Mouse (Mus musculus) neural tube, embryonic 12.5 days (tissue): ENCODE results near the gene Crebzf. TPM values are rescaled to one million over a fixed set of nuclear protein-coding genes. Genes with fewer than 3 reads are reported as not detected.

Experiments
- ATAC-seq: fragments of 200-750 bp; cut with Nextera tagmentation; 2 replicates; pipeline ENCODE4 v1.8.0; 2017; ENCODE audit warnings: low read depth, mild to moderate bottlenecking, moderate TSS enrichment, moderate library complexity; ENCODE audit not compliant: low FRiP score
- H3K27ac ChIP-seq: fragments of 300-500 bp; sonication (generic); 2 replicates; pipeline ENCODE4 v1.5.1; 2016
- H3K27me3 ChIP-seq: fragments of 300-500 bp; sonication (generic); replicated peaks from 2 replicates; pipeline ENCODE4 v1.6.1; 2016; ENCODE audit warnings: mild to moderate bottlenecking
- H3K36me3 ChIP-seq: fragments of 300-500 bp; sonication (generic); 2 replicates; pipeline ENCODE4 v1.6.1; 2016; ENCODE audit warnings: mild to moderate bottlenecking
- H3K4me1 ChIP-seq: fragments of 300-500 bp; sonication (generic); 2 replicates; pipeline ENCODE4 v1.6.1; 2016
- H3K4me2 ChIP-seq: fragments of 300-500 bp; sonication (generic); replicated peaks from 2 replicates; pipeline ENCODE4 v1.6.1; 2016; ENCODE audit warnings: mild to moderate bottlenecking
- H3K4me3 ChIP-seq: fragments of 300-500 bp; sonication (generic); 2 replicates; pipeline ENCODE4 v1.5.1; 2016
- H3K9ac ChIP-seq: fragments of 300-500 bp; sonication (generic); 2 replicates; pipeline ENCODE4 v1.6.1; 2016; ENCODE audit warnings: mild to moderate bottlenecking
- H3K9me3 ChIP-seq: fragments of 300-500 bp; sonication (generic); 2 replicates; pipeline ENCODE4 v1.6.1; 2016; ENCODE audit warnings: mild to moderate bottlenecking
- WGBS: fragments of 180-500 bp; shearing (Covaris S2); methylation state at CpG from one replicate; pipeline ENCODE4 v1.1.7; 2016; 5-methylcytosine and 5-hydroxymethylcytosine counted together
- polyA plus RNA-seq: library from polyadenylated mRNA; unstranded; fragments of >200 nt; fragmentation: Nextera tagmentation; extraction: Ambion mirVana; gene quantifications from 2 replicates; pipeline ENCODE4 v1.2.1, GENCODE M21; 2016

Gene Crebzf
- polyA plus RNA-seq: 57.6 and 64.9 TPM in 2 replicates

GRCm38 (mm10) chr7:90442518-90443080 lies at the start of gene Crebzf:
Crebzf (plus strand) TSS chr7:90442729.
- under 1% methylated on average over 54 of the region's 54 CpGs for WGBS
- no peaks in the 10 kb centered on the region for H3K27me3 ChIP-seq
- peak within 1 kb of the TSS; percentile 93 for H3K4me2 ChIP-seq
- peaks cover 9% of the 10 kb centered on the region for H3K4me1 ChIP-seq
- H3K36me3 ChIP-seq: peaks cover 3% of the 10 kb centered on the region; the same call in 1 of the 2 replicates
- no peaks in the 10 kb centered on the region for H3K9me3 ChIP-seq
- peak; percentile 95 for ATAC-seq
- peak within 1 kb of the TSS; percentile 99 for H3K9ac ChIP-seq
- H3K27ac ChIP-seq: peak within 1 kb of the TSS; percentile 98
- peak within 1 kb of the TSS; percentile 97 for H3K4me3 ChIP-seq

DNA sequence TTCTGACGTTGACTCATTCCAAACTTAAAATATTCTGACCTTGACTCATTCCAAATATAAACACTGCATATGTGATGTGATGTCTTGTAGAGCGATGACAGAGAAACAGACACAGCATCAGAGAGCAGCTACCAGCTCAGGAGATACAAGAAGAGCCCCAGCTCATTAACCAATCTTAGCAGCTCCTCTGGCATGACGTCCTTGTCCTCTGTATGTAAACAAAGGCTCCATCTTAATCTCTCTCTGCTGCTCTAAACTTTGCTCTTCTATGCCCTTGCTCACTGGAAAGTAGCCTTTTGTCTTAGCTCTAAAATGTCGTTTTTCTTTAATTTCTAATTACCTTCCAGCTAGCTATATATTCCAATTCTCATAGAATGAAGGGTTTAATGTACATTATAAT lies 47.5 kb upstream of the Crebzf start:
- Histone ChIP-seq H3K4me3 (no peak overlapping the region), H3K27ac (no peak overlapping the region), H3K4me1 (no peaks in the 10 kb centered on the region), H3K4me2 (no peak overlapping the region), H3K9ac (no peak overlapping the region), H3K9me3 (no peaks in the 10 kb centered on the region), H3K36me3 (no peaks in the 10 kb centered on the region), H3K27me3 (no peaks in the 10 kb centered on the region)
- no peak for ATAC-seq
- 75% methylated on average over 4 of the region's 4 CpGs for WGBS

- Histone ChIP-seq H3K27ac (no peak overlapping the region), H3K27me3 (no peaks in the 10 kb centered on the region), H3K9ac (no peak overlapping the region), H3K36me3 (no peaks in the 10 kb centered on the region), H3K9me3 (no peaks in the 10 kb centered on the region), H3K4me1 (no peaks in the 10 kb centered on the region), H3K4me2 (no peak overlapping the region), H3K4me3 (no peak overlapping the region)
- no peak for ATAC-seq
- WGBS: 65% methylated on average over 5 of the region's 5 CpGs
These were observed 46.6 kb upstream of the Crebzf start for GRCm38 (mm10) chr7:90395928-90396327.

GRCm38 (mm10) chr7:90409934-90410333 lies 32.6 kb upstream of the Crebzf start:
- no peak overlapping the region for H3K9ac ChIP-seq
- 50% methylated on average over 3 of the region's 3 CpGs for WGBS
- H3K4me2 ChIP-seq: no peak overlapping the region
- no peaks in the 10 kb centered on the region for H3K4me1 ChIP-seq
- no peaks in the 10 kb centered on the region for H3K36me3 ChIP-seq
- no peaks in the 10 kb centered on the region for H3K9me3 ChIP-seq
- no peak overlapping the region for H3K27ac ChIP-seq
- no peak overlapping the region for H3K4me3 ChIP-seq
- H3K27me3 ChIP-seq: no peaks in the 10 kb centered on the region
- peak; percentile 33; the same call in 1 of the 2 replicates for ATAC-seq

DNA sequence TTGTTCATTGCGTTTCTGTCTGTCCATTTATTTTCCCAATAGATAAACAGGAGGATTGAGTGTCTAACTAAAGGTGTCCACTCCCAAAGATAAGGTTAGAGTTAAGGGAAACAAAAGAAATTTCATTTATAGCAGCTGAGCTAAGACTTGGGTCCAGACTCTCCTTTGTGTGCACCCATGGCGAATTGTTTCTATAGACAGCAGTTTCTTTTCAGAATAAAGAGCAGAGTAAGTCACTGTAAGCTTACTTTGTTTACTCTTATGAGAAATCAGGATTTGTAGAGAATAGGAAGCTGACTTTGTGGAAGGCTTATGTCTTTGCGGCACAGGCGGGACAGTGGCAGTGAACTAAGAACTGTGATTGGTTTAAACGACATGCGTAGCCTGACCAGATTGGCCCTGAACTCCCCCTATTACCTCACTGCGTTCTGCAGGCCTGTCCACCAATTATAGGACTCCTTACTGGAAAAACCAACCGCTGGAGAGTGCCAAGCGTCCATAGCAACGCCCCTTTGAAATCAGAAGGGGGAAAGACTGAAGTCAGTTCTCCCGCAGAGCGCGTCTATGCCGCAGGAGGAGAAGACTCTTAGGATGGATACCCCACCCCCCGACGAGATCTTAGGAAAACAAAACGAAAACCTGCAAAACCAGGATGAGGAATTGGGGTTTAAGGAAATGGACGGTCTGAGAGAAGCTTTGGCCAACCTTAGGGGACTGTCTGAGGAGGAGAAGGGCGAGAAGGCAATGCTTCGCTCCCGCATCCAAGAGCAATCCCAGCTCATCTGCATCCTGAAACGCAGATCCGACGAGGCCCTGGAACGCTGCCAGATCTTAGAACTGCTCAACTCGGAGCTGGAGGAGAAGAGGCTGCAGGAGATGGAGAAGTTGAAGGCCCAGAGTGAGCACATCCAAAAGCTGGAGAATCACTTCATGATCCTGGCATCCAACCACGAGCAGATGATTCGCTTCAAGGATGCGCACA lies 16.2 kb upstream of the Crebzf start, which contains the start of gene Ccdc89:
TSS of gene Ccdc89 (plus strand) at position 558 of the 982 bp plus-strand sequence.
- peak within 1 kb of the TSS; percentile 31 for H3K4me3 ChIP-seq
- H3K4me2 ChIP-seq: peak within 1 kb of the TSS; percentile 73
- peak within 1 kb of the TSS; percentile 38; the same call in 1 of the 2 replicates for H3K9ac ChIP-seq
- H3K9me3 ChIP-seq: no peaks in the 10 kb centered on the region
- H3K36me3 ChIP-seq: no peaks in the 10 kb centered on the region
- peak; percentile 100 for ATAC-seq
- no peak within 1 kb of the TSS for H3K27ac ChIP-seq
- no peaks in the 10 kb centered on the region for H3K27me3 ChIP-seq
- peaks cover 4% of the 10 kb centered on the region; the same call in 1 of the 2 replicates for H3K4me1 ChIP-seq
- WGBS: 24% methylated on average over 29 of the region's 29 CpGs

DNA sequence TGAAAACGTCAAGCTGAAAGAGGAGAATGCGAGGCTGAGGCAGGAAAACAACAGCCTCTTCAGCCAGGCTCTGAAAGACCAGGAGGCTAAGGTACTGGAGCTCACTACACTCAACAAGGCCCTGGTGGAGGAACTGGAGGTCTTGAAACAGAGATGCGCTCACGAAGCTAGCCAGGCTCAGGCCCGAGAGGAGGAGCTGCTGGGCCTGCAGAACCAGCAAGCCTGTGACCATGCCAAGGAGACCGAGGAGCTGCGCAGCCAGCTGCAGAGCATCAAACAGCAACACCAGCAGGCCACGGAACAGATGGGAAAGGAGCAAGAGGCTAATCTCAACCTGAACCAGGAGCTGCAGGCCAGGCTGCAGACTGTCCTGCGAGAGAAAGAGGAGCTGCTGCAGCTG lies 15.5 kb upstream of the Crebzf start:
- peaks cover 4% of the 10 kb centered on the region; the same call in 1 of the 2 replicates for H3K4me1 ChIP-seq
- H3K9ac ChIP-seq: peak overlapping the region; percentile 38; the same call in 1 of the 2 replicates
- H3K9me3 ChIP-seq: no peaks in the 10 kb centered on the region
- peak overlapping the region; percentile 73 for H3K4me2 ChIP-seq
- H3K27ac ChIP-seq: no peak overlapping the region
- 70% methylated on average over 9 of the region's 9 CpGs for WGBS
- no peaks in the 10 kb centered on the region for H3K27me3 ChIP-seq
- H3K4me3 ChIP-seq: 0 out of 2 replicates have a peak overlapping the region, but pooled peaks have one; percentile 31
- H3K36me3 ChIP-seq: no peaks in the 10 kb centered on the region
- ATAC-seq: no peak

DNA sequence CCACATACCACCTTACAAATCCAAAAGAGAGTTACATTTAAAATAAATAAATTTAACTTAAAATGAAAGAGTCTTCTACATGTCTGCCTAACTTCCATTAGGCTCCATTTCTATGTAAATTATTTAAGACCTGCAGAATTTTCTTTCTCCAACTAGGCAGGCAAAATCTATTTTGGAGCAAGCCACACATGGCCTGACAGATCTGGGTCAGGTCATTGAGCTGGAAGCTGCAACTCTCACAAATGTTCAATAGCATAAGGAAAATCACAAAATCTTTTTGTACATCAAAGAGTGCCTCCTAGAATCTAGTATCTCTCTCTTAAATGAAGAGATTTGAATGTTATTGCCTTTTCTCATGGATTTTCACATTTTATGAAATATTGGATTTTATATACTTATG lies 10.3 kb upstream of the Crebzf start:
- Histone ChIP-seq H3K4me2 (no peak overlapping the region), H3K27ac (no peak overlapping the region), H3K9ac (no peak overlapping the region), H3K4me3 (no peak overlapping the region), H3K9me3 (no peaks in the 10 kb centered on the region), H3K36me3 (no peaks in the 10 kb centered on the region), H3K4me1 (peaks cover 2% of the 10 kb centered on the region; the same call in 1 of the 2 replicates), H3K27me3 (no peaks in the 10 kb centered on the region)
- ATAC-seq: no peak

- no peak overlapping the region for H3K4me2 ChIP-seq
- no peak for ATAC-seq
- no peak overlapping the region for H3K27ac ChIP-seq
- no peaks in the 10 kb centered on the region for H3K9me3 ChIP-seq
- no peaks in the 10 kb centered on the region for H3K27me3 ChIP-seq
- no peak overlapping the region for H3K4me3 ChIP-seq
- WGBS: 93% methylated on average over 4 of the region's 4 CpGs
- H3K36me3 ChIP-seq: no peaks in the 10 kb centered on the region
- peaks cover 3% of the 10 kb centered on the region; the same call in 1 of the 2 replicates for H3K4me1 ChIP-seq
- H3K9ac ChIP-seq: no peak overlapping the region
These were observed 2.5 kb upstream of the Crebzf start for GRCm38 (mm10) chr7:90440044-90440443.

DNA sequence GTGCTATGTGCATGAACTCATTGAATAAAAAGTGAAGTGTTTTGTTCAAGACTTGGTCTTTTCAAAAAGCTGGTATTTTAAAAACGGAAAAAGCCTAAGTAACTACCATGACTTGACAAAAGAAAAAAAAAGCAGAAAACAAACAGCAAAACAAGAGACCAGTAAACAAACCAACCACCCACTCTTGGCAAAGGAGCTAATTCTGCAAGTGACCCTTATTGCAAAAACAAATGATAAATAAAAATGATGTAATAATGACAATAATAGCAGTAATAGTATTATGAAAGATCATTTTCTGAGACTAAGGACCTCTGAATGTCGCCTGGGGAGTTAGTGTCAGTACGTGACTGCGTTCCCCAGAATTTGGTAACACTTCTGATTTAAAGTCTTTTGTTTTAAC lies 459 bp upstream of the Crebzf start:
- H3K36me3 ChIP-seq: no peaks in the 10 kb centered on the region
- peak overlapping the region; percentile 55 for H3K4me2 ChIP-seq
- peaks cover 9% of the 10 kb centered on the region for H3K4me1 ChIP-seq
- ATAC-seq: peak; percentile 8; the same call in 1 of the 2 replicates
- peak overlapping the region; percentile 99 for H3K9ac ChIP-seq
- no peak overlapping the region for H3K27ac ChIP-seq
- no peaks in the 10 kb centered on the region for H3K9me3 ChIP-seq
- 15% methylated on average over 4 of the region's 4 CpGs for WGBS
- no peaks in the 10 kb centered on the region for H3K27me3 ChIP-seq
- H3K4me3 ChIP-seq: peak overlapping the region; percentile 97

DNA sequence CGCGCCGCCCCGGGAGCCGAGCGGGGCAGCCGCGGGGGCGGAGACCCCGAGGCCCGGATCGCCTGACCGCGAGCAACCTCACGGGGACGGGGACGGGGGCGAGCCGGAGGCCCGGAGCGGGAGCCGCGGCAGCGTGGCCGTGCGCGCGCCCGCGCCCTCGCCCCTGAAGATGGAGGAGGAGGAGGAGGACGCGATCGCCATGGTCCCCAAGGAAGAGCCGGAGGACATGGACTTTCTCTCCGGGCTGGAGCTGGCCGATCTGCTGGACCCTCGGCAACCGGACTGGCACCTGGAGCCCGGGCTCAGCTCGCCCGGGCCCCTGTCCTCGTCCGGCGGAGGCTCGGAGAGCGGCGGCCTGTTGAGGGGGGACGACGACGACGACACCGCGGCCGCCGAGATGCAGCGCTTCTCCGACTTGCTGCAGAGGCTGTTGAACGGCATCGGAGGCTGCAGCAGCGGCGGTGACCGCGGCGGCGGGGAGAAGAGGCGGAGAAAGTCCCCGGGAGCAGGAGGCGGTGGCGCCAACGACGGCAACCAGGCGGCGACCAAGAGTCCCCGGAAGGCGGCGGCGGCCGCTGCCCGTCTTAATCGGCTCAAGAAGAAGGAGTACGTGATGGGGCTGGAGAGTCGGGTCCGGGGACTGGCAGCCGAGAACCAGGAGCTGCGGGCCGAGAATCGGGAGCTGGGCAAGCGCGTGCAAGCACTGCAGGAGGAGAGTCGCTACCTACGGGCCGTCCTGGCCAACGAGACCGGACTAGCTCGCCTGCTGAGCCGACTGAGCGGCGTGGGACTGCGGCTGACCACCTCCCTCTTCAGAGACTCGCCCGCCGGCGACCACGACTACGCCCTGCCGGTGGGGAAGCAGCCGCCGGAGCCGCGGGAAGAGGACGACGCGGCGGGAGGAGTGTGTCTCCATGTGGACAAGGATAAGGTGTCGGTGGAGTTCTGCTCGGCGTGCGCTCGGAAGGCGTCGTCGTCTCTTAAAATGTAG lies 867 bp downstream of the Crebzf start:
- peak overlapping the region; percentile 98 for H3K27ac ChIP-seq
- H3K9me3 ChIP-seq: no peaks in the 10 kb centered on the region
- peaks cover 3% of the 10 kb centered on the region; the same call in 1 of the 2 replicates for H3K36me3 ChIP-seq
- H3K27me3 ChIP-seq: no peaks in the 10 kb centered on the region
- WGBS: under 1% methylated on average over 123 of the region's 123 CpGs
- peak overlapping the region; percentile 99 for H3K9ac ChIP-seq
- peak overlapping the region; percentile 93 for H3K4me2 ChIP-seq
- H3K4me3 ChIP-seq: peak overlapping the region; percentile 97
- peaks cover 9% of the 10 kb centered on the region for H3K4me1 ChIP-seq
- peak; percentile 82 for ATAC-seq

- WGBS: 0% methylated on average over 6 of the region's 6 CpGs
- Histone ChIP-seq H3K4me1 (peaks cover 9% of the 10 kb centered on the region), H3K36me3 (peaks cover 5% of the 10 kb centered on the region; the same call in 1 of the 2 replicates), H3K4me2 (peak overlapping the region; percentile 93), H3K4me3 (peak overlapping the region; percentile 97), H3K27ac (no peak overlapping the region), H3K27me3 (no peaks in the 10 kb centered on the region), H3K9ac (peak overlapping the region; percentile 99), H3K9me3 (no peaks in the 10 kb centered on the region)
- ATAC-seq: no peak
These were observed 1.7 kb downstream of the Crebzf start for GRCm38 (mm10) chr7:90444206-90444605.
